ENCODE assay signal across 8 mouse cellular contexts in the genomic region with DNA sequence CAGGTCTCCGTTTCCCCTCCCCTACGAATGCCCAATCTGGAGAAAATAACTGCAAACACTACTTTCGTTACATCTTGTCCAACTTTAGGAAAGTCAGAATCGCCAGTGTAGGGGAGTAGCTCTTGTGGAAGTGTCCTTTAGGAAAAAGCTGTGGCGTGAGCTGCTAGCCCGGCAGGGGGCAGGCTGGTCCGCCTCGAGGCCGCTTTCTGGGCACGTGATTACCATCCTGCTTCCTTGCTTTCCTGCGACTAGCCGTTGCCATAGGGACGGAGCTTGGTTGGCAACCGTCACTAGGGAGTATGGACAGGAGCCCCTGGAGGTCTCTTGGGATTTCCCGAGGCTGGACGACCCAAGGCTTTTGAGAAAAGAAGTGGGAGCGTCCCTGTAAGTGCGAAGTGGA. TPM values are rescaled to one million over a fixed set of nuclear protein-coding genes. Genes with fewer than 3 reads are reported as not detected.
A peak's percentile ranks its signal among the peaks of the same experiment; 100 is the strongest.
DNase-seq lines count a peak whose midpoint lies in the region; ATAC-seq and TF ChIP-seq lines count a peak whose summit lies in the region.

A gene (plus strand): TSS at position 269 of the 400 bp plus-strand sequence.

- peaks cover 10% of the 10 kb centered on the region; the same call in 1 of the 2 replicates for H3K36me3 ChIP-seq in embryonic facial prominence, embryonic 12.5 days
- H3K36me3 ChIP-seq in intestine, postnatal 0 days (ENCODE audit: control insufficient read depth, insufficient read depth) = 0 out of 2 replicates have a peak, but pooled peaks cover 6% of the 10 kb centered on the region

- peak within 1 kb of the TSS; percentile 32 for H3K4me3 ChIP-seq in embryonic facial prominence, embryonic 12.5 days
- no peak within 1 kb of the TSS for H3K4me3 ChIP-seq in intestine, postnatal 0 days (ENCODE audit: low read depth, low read length)

- peak; percentile 70; the same call in 1 of the 2 replicates for ATAC-seq in embryonic facial prominence, embryonic 12.5 days (ENCODE audit: insufficient number of reproducible peaks, insufficient read depth, low FRiP score, low TSS enrichment)
- peak; percentile 75 for ATAC-seq in intestine, postnatal 0 days
- ATAC-seq in megakaryocyte-erythroid progenitor cell, adult 5-6 weeks (replicated peaks; ENCODE audit: low FRiP score, low TSS enrichment, poor library complexity, severe bottlenecking) = peak; percentile 75

- H3K4me1 ChIP-seq in embryonic facial prominence, embryonic 12.5 days = 0 out of 2 replicates have a peak, but pooled peaks cover 4% of the 10 kb centered on the region
- H3K4me1 ChIP-seq in intestine, postnatal 0 days (replicated peaks; ENCODE audit: control insufficient read depth, insufficient read depth, low read length) = no peaks in the 10 kb centered on the region

- no peak within 1 kb of the TSS for H3K27ac ChIP-seq in embryonic facial prominence, embryonic 12.5 days
- H3K27ac ChIP-seq in intestine, postnatal 0 days (ENCODE audit: low read depth, low read length) = no peak within 1 kb of the TSS

- 3% methylated on average over 18 of the region's 18 CpGs for WGBS in embryonic facial prominence, embryonic 12.5 days
- WGBS in intestine, postnatal 0 days = 4% methylated on average over 18 of the region's 18 CpGs

- peak; percentile 94 for TF ChIP-seq CTCF in intestine, postnatal 0 days (IDR thresholded peaks at IDR 0.05; ENCODE audit: low read depth)

- peak within 1 kb of the TSS; percentile 57 for H3K4me2 ChIP-seq in embryonic facial prominence, embryonic 12.5 days (replicated peaks)
- H3K4me2 ChIP-seq in intestine, postnatal 0 days (replicated peaks; ENCODE audit: low read depth) = peak within 1 kb of the TSS; percentile 57

- DNase-seq in adrenal gland, postnatal 25 days = peak; percentile 78
- DNase-seq in heart, adult 11 months = peak; percentile 99
- peak; percentile 90 to 96 for DNase-seq in left cerebral cortex, postnatal 25 days (ENCODE audit: low spot score in 2 of 2)
- DNase-seq in right cerebral cortex, postnatal 36 days (ENCODE audit: low spot score in 2 of 2) = peak; percentile 89 to 90
- peak; percentile 63 to 77 for DNase-seq in urinary bladder, postnatal 36 days (ENCODE audit: low spot score in 2 of 2)

- no peak within 1 kb of the TSS for H3K9ac ChIP-seq in embryonic facial prominence, embryonic 12.5 days
- no peak within 1 kb of the TSS for H3K9ac ChIP-seq in intestine, postnatal 0 days (ENCODE audit: low read depth, low read length)

- H3K27me3 ChIP-seq in embryonic facial prominence, embryonic 12.5 days = 0 out of 2 replicates have a peak, but pooled peaks cover 5% of the 10 kb centered on the region
- H3K27me3 ChIP-seq in intestine, postnatal 0 days (replicated peaks; ENCODE audit: control insufficient read depth, insufficient read depth, low read length) = no peaks in the 10 kb centered on the region

- intact Hi-C loops in left cerebral cortex, postnatal 25 days (cut with DNase I) = loop anchor here (5.0 kb wide), 3 partner anchors 115 to 245 kb away; no protein-coding TSS in a partner anchor

- H3K9me3 ChIP-seq in embryonic facial prominence, embryonic 12.5 days = no peaks in the 10 kb centered on the region
- no peaks in the 10 kb centered on the region for H3K9me3 ChIP-seq in intestine, postnatal 0 days (ENCODE audit: control insufficient read depth)

RNA-seq across cellular contexts. Expression of the gene that starts here (rescaled TPM):
- total RNA-seq in adrenal gland, postnatal 25 days (2021) = 1.3 and 1.6 TPM in 2 replicates
- 5.6 and 6.4 TPM in 2 replicates for polyA plus RNA-seq in embryonic facial prominence, embryonic 12.5 days (2016; fragmentation: Nextera tagmentation; extraction: Ambion mirVana)
- polyA plus RNA-seq in intestine, postnatal 0 days (2015; fragmentation: Nextera tagmentation; extraction: Ambion mirVana) = 0.42 and 0.51 TPM in 2 replicates
- 1 to 10 TPM; 3.6 to 4.7 TPM for total RNA-seq in left cerebral cortex, postnatal 25 days (2021)
- not detected in 2 replicates for total RNA-seq in megakaryocyte-erythroid progenitor cell, adult 5-6 weeks (2014; fragmentation: Nextera tagmentation)
- total RNA-seq in megakaryocyte-erythroid progenitor cell, adult 5-6 weeks (2017) = 0.28 TPM in 1 of 2 replicates, not detected in the other

Comparison
In these comparisons a context has a peak if more than half of its experiments do, and no peak if none do; other contexts are left out.
1. Peak in ATAC-seq and H3K4me2 ChIP-seq in intestine, postnatal 0 days; RNA of the gene not detected or under 1 TPM.
2. Peak in ATAC-seq in megakaryocyte-erythroid progenitor cell, adult 5-6 weeks; RNA of the gene not detected or under 1 TPM.